8 mouse cellular contexts compared by ENCODE assay signal in the genomic region with DNA sequence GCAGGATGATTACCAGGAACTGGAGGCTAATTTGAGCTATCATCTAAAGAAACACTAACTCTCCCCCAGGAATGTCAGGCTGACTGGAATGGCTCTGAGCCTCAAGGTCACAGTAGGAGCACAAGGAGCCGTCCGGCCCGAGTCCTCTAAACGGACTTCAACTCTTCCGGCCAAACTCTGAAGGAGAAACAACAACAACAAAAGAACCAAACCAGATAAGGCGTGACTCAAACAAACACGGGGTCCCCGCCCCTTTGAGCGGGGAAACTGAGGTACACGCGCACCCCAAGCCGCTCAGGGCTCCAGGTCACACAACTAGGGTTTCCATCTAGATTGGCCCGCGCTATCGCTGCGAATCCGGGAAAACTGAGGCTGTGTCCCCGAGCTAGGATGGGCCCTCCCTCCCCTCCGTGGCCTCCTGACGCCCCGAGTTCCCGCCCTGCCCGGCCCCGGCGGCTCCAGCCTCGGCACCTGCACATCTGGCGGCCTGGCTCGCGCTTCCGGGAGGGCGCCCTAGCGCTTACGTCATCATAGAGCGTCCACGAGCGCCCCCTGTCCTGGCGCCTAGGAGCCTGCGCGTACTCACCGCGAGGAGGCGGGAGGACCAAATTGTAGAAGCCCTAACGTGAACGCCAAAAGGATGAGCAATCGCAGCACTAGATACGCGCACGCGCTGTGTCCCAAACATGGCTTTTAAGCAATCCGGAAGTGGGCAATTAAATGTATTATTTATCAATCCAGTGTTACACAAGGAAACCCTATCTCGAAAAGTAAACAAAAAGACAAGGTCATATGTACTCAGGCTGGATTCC. TPM values are rescaled to one million over a fixed set of nuclear protein-coding genes. Genes with fewer than 3 reads are reported as not detected.
A peak's percentile ranks its signal among the peaks of the same experiment; 100 is the strongest.
DNase-seq lines count a peak whose midpoint lies in the region; ATAC-seq lines count a peak whose summit lies in the region.

No protein-coding gene starts in this region.

- peak overlapping the region; percentile 84 for H3K4me3 ChIP-seq in hindbrain, embryonic 16.5 days (ENCODE audit: low read length)
- H3K4me3 ChIP-seq in macrophage (ENCODE audit: inconsistent target): peak overlapping the region; percentile 88

- peak overlapping the region; percentile 88 for H3K9ac ChIP-seq in hindbrain, embryonic 16.5 days (ENCODE audit: low read depth, low read length)

- H3K27ac ChIP-seq in hindbrain, embryonic 16.5 days (ENCODE audit: low read depth, low read length): peak overlapping the region; percentile 84
- H3K27ac ChIP-seq in macrophage: peak overlapping the region; percentile 73

- H3K79me2 ChIP-seq in macrophage (ENCODE audit: inconsistent target): peaks cover 22% of the 10 kb centered on the region; the same call in 1 of the 2 replicates

- no peaks in the 10 kb centered on the region for H3K36me3 ChIP-seq in hindbrain, embryonic 16.5 days (ENCODE audit: control insufficient read depth, insufficient read depth, low read length)
- peaks cover 8% of the 10 kb centered on the region; the same call in 1 of the 2 replicates for H3K36me3 ChIP-seq in macrophage (ENCODE audit: inconsistent target)

- WGBS in hindbrain, embryonic 16.5 days: under 1% methylated on average over 50 of the region's 51 CpGs
- WGBS in macrophage (ENCODE audit: missing documents): 1% methylated on average over 49 of the region's 51 CpGs

- no peaks in the 10 kb centered on the region for H3K27me3 ChIP-seq in hindbrain, embryonic 16.5 days (replicated peaks; ENCODE audit: control insufficient read depth, insufficient read depth, low read length)

- peak; percentile 86 for ATAC-seq in hindbrain, embryonic 16.5 days

- peak overlapping the region; percentile 92 for H3K4me2 ChIP-seq in hindbrain, embryonic 16.5 days (ENCODE audit: low read length)

- H3K4me1 ChIP-seq in hindbrain, embryonic 16.5 days (ENCODE audit: control insufficient read depth, insufficient read depth, low read depth, low read length): peaks cover 16% of the 10 kb centered on the region

- peak; percentile 99 for DNase-seq in R1 (ENCODE audit: low read depth, low spot score)
- DNase-seq in cerebellum, postnatal 25 days: peak; percentile 96 to 97
- DNase-seq in frontal cortex, postnatal 36 days (ENCODE audit: low spot score in 2 of 2): peak; percentile 96
- DNase-seq in left cerebral cortex, adult 18-20 months (ENCODE audit: low spot score in 2 of 2): peak; percentile 95 to 96
- peak; percentile 97 for DNase-seq in right cerebral cortex, adult 18-20 months
- DNase-seq in urinary bladder, postnatal 10 days (ENCODE audit: low spot score): peak; percentile 85

- H3K9me3 ChIP-seq in hindbrain, embryonic 16.5 days (ENCODE audit: control insufficient read depth, low read length): no peaks in the 10 kb centered on the region

RNA-seq across cellular contexts. Expression of gene Fkbp8, which starts 4.7 kb away (rescaled TPM):
- 429 and 441 TPM in 2 replicates for polyA plus RNA-seq in hindbrain, embryonic 16.5 days (2015; fragmentation: Nextera tagmentation; extraction: Ambion mirVana)
- 100 to 1,000 TPM; 407 to 421 TPM for total RNA-seq in left cerebral cortex, adult 18-20 months (2021)
- total RNA-seq in macrophage (2018; cell fraction: chromatin; rRNA removed): 100 to 1,000 TPM; 130 to 375 (median 241) TPM
- total RNA-seq in macrophage (2018; cell fraction: cytosol; rRNA removed): 100 to 1,000 TPM; 162 to 236 (median 198) TPM
- 100 to 1,000 TPM; 137 to 299 (median 210) TPM for total RNA-seq in macrophage (2018; cell fraction: nucleus; rRNA removed)
- polyA plus RNA-seq in macrophage (2018): 103 to 188 TPM (median 181 TPM) in 3 replicates

RNA-seq across cellular contexts. Expression of gene Kxd1, which starts 5.0 kb away (rescaled TPM):
- 45.2 and 45.4 TPM in 2 replicates for polyA plus RNA-seq in hindbrain, embryonic 16.5 days (2015; fragmentation: Nextera tagmentation; extraction: Ambion mirVana)
- 10 to 100 TPM; 44.8 to 46.4 TPM for total RNA-seq in left cerebral cortex, adult 18-20 months (2021)
- 10 to 100 TPM in 24 of 26 experiments, 1 to 10 TPM in 2; 8.3 to 50.5 (median 27.0) TPM for total RNA-seq in macrophage (2018; cell fraction: chromatin; rRNA removed)
- 10 to 100 TPM; 46.2 to 87.2 (median 60.2) TPM for total RNA-seq in macrophage (2018; cell fraction: cytosol; rRNA removed)
- total RNA-seq in macrophage (2018; cell fraction: nucleus; rRNA removed): 10 to 100 TPM; 15.4 to 47.1 (median 25.6) TPM
- polyA plus RNA-seq in macrophage (2018): 50.0 to 80.3 TPM (median 65.4 TPM) in 3 replicates

RNA-seq across cellular contexts. Expression of gene Uba52, which starts 12.2 kb away (rescaled TPM):
- polyA plus RNA-seq in hindbrain, embryonic 16.5 days (2015; fragmentation: Nextera tagmentation; extraction: Ambion mirVana): 576 and 598 TPM in 2 replicates
- total RNA-seq in left cerebral cortex, adult 18-20 months (2021): 100 to 1,000 TPM; 924 to 953 TPM
- 100 to 1,000 TPM in 1 of 26 experiments, 10 to 100 TPM in 25; 15.6 to 152 (median 42.1) TPM for total RNA-seq in macrophage (2018; cell fraction: chromatin; rRNA removed)
- total RNA-seq in macrophage (2018; cell fraction: cytosol; rRNA removed): 1,000 to 10,000 TPM in 13 of 26 experiments, 100 to 1,000 TPM in 13; 668 to 1,500 (median 1,029) TPM
- total RNA-seq in macrophage (2018; cell fraction: nucleus; rRNA removed): 100 to 1,000 TPM in 21 of 26 experiments, 10 to 100 TPM in 5; 73.7 to 183 (median 129) TPM
- 907 to 1,116 TPM (median 1,045 TPM) in 3 replicates for polyA plus RNA-seq in macrophage (2018)

RNA-seq across cellular contexts. Expression of gene Rex1bd, which starts 16.2 kb away (rescaled TPM):
- 173 and 192 TPM in 2 replicates for polyA plus RNA-seq in hindbrain, embryonic 16.5 days (2015; fragmentation: Nextera tagmentation; extraction: Ambion mirVana)
- total RNA-seq in left cerebral cortex, adult 18-20 months (2021): 100 to 1,000 TPM; 118 to 122 TPM
- 10 to 100 TPM in 18 of 26 experiments, 1 to 10 TPM in 8; 4.0 to 44.4 (median 19.7) TPM for total RNA-seq in macrophage (2018; cell fraction: chromatin; rRNA removed)
- 100 to 1,000 TPM in 7 of 26 experiments, 10 to 100 TPM in 19; 62.5 to 111 (median 90.4) TPM for total RNA-seq in macrophage (2018; cell fraction: cytosol; rRNA removed)
- 10 to 100 TPM in 25 of 26 experiments, 1 to 10 TPM in 1; 7.9 to 67.7 (median 32.9) TPM for total RNA-seq in macrophage (2018; cell fraction: nucleus; rRNA removed)
- 37.3 to 87.0 TPM (median 75.4 TPM) in 3 replicates for polyA plus RNA-seq in macrophage (2018)

RNA-seq across cellular contexts. Expression of gene Ell, which starts 16.5 kb away (rescaled TPM):
- 14.9 and 19.2 TPM in 2 replicates for polyA plus RNA-seq in hindbrain, embryonic 16.5 days (2015; fragmentation: Nextera tagmentation; extraction: Ambion mirVana)
- 10 to 100 TPM; 19.0 to 21.6 TPM for total RNA-seq in left cerebral cortex, adult 18-20 months (2021)
- total RNA-seq in macrophage (2018; cell fraction: chromatin; rRNA removed): 10 to 100 TPM in 25 of 26 experiments, 1 to 10 TPM in 1; 10.0 to 82.2 (median 37.5) TPM
- 10 to 100 TPM in 24 of 26 experiments, 1 to 10 TPM in 2; 8.3 to 29.0 (median 18.3) TPM for total RNA-seq in macrophage (2018; cell fraction: cytosol; rRNA removed)
- 10 to 100 TPM; 10.8 to 65.2 (median 25.1) TPM for total RNA-seq in macrophage (2018; cell fraction: nucleus; rRNA removed)
- polyA plus RNA-seq in macrophage (2018): 18.8 to 33.9 TPM (median 21.7 TPM) in 3 replicates

Comparison
In these comparisons a context has a peak if more than half of its experiments do, and no peak if none do; other contexts are left out.
1. Peak in every context shown above with its lines: DNase-seq, ATAC-seq, H3K4me3 ChIP-seq and H3K27ac ChIP-seq.